Mouse (Mus musculus): ENCODE measurements around the gene Mdm2. TPM values are rescaled to one million over a fixed set of nuclear protein-coding genes. Genes with fewer than 3 reads are reported as not detected.
A peak's percentile ranks its signal among the peaks of the same experiment; 100 is the strongest.
"Not testable (repeated sequence)": the region's sequence is repeated elsewhere in the genome, so short reads cannot be mapped to it uniquely, and the experiment has no call there.

The Mdm2 gene
- total and polyA plus RNA-seq, 3 experiments = 24.5 to 51.8 (median 50.1) TPM

DNA sequence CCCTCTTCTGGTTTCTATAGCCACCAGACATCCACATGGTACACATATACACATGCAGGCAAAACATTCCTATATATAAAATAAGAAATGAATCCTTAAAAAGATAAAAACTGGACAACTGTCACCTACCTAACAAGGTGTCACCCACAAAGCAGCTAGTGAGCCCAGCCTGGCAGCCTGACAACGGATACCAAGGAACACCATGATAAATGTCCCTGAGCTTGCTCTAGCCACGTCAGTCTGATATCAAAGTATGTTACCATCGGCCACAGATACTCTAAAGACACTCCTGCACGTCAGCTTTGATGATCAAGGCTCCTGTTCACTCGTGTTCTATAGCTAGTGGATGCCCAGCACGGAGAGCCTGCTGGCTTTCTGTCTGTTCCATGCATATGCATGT, 4.1 kb downstream of the Mdm2 start:
- DNase-seq = no peak
- Histone ChIP-seq H3K36me3 (ENCODE audit: control insufficient read depth, insufficient read depth, low read length) (peaks cover 30% of the 10 kb centered on the region), H3K4me3 (no peak overlapping the region), H3K79me2 (replicated peaks; ENCODE audit: control insufficient read depth, insufficient read depth, low read length) (peaks cover 6% of the 10 kb centered on the region; the same call in 1 of the 2 replicates), H3K27ac (0 out of 2 replicates have a peak overlapping the region, but pooled peaks have one; percentile 5), H3K4me1 (ENCODE audit: control insufficient read depth, insufficient read depth, low read length) (peaks cover 8% of the 10 kb centered on the region), H3K27me3 (ENCODE audit: control insufficient read depth, insufficient read depth, low read length) (no peaks in the 10 kb centered on the region), H3K9ac (ENCODE audit: low read depth, low read length) (no peak overlapping the region)
- TF ChIP-seq EP300 (IDR thresholded peaks at IDR 0.05; ENCODE audit: insufficient read depth, low read depth, low read length) (no peak), POLR2A (IDR thresholded peaks at IDR 0.05; ENCODE audit: insufficient read depth, low read depth, low read length) (no peak), CTCF (IDR thresholded peaks at IDR 0.05) (no peak)
- intact Hi-C loops (cut with DNase I) = no loop called here
- WGBS = 63% methylated on average over 6 of the region's 6 CpGs

DNA sequence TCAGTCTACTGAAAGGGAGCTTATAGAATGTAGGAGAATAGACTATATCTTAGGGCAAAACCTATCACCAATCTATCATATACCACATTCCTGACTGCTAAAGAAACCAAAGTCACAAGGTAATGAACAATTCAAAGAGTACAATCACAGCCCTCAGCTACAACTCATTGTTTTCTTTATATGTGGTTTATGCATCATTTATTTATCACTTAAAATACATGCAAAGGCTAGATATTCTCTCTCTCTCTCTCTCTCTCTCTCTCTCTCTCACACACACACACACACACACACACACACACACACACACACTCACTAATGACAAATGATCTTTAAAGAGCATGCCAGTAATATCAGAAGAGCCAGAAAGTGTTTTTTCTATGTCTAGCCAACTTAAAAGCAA, 4.8 kb downstream of the Mdm2 start:
- H3K79me2 ChIP-seq (replicated peaks; ENCODE audit: control insufficient read depth, insufficient read depth, low read length) = peaks cover 6% of the 10 kb centered on the region; the same call in 1 of the 2 replicates
- H3K27me3 ChIP-seq (ENCODE audit: control insufficient read depth, insufficient read depth, low read length) = no peaks in the 10 kb centered on the region
- intact Hi-C loops (cut with DNase I) = no loop called here
- DNase-seq = no peak
- no peak overlapping the region for H3K4me3 ChIP-seq
- H3K4me1 ChIP-seq (ENCODE audit: control insufficient read depth, insufficient read depth, low read length) = peaks cover 8% of the 10 kb centered on the region
- TF ChIP-seq POLR2A (IDR thresholded peaks at IDR 0.05; ENCODE audit: insufficient read depth, low read depth, low read length) (no peak), EP300 (IDR thresholded peaks at IDR 0.05; ENCODE audit: insufficient read depth, low read depth, low read length) (no peak), CTCF (IDR thresholded peaks at IDR 0.05) (no peak)
- peaks cover 30% of the 10 kb centered on the region for H3K36me3 ChIP-seq (ENCODE audit: control insufficient read depth, insufficient read depth, low read length)
- no peak overlapping the region for H3K9ac ChIP-seq (ENCODE audit: low read depth, low read length)
- H3K27ac ChIP-seq = no peak overlapping the region

DNA sequence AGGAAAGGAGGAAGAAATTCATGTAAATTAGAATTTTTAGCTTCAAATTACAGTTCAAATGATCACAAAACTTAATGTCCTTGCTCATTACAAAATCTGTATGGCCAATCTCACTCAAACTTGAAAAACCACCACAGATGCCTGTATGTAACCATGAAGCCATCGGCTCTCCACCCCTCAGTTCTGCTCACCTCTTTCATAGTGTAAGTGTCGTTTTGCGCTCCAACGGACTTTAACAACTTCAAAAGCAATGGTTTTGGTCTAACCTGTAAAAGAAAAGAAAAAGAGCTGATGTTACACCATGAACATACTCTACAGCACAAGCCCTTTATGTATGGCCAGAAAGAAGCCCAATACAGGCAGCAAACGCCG, 5.6 kb downstream of the Mdm2 start:
- intact Hi-C loops (cut with DNase I) = no loop called here
- whole genome bisulfite sequencing = 96% methylated on average over 6 of the region's 6 CpGs

DNA sequence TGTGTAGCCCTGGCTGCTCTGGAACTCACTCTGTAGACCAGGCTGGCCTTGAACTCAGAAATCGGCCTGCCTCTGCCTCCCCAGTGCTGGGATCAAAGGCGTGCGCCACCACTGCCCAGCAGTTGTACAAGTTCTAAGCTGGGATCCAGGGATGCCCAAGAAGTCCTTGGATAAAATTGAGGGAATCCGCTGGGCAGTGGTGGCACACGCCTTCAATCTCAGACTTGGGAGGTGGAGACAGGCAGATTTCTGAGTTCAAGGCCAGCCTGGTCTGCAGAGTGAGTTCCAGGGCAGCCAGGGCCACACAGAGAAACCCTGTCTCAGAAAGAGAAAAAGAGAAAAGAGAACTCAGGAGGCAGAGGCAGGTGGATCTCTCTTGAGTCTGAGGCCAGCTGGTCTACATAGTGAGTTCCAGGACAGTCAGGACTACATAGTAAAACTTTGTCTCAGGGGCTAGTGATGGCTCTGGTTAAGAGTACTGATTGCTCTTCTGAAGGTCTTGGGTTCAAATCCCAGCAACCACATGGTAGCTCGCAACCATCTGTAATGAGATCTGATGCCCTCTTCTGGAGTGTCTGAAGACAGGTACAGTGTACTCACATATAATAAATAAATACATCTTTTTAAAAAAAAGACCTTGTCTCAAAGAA, 6.1 kb downstream of the Mdm2 start:
- DNase-seq; H3K9ac ChIP-seq (ENCODE audit: low read depth, low read length); H3K4me3 ChIP-seq; H3K27ac ChIP-seq; H3K4me1 ChIP-seq (ENCODE audit: control insufficient read depth, insufficient read depth, low read length); H3K79me2 ChIP-seq (replicated peaks; ENCODE audit: control insufficient read depth, insufficient read depth, low read length); intact Hi-C loops (cut with DNase I); H3K27me3 ChIP-seq (ENCODE audit: control insufficient read depth, insufficient read depth, low read length): not testable (repeated sequence)
- 97% methylated on average over 6 of the region's 6 CpGs for WGBS
- peaks cover 39% of the 10 kb centered on the region for H3K36me3 ChIP-seq (ENCODE audit: control insufficient read depth, insufficient read depth, low read length)

More for the DNA sequence above, 5.6 kb downstream of the Mdm2 start:
- DNase-seq = no peak
- no peak overlapping the region for H3K4me3 ChIP-seq
- H3K27me3 ChIP-seq (ENCODE audit: control insufficient read depth, insufficient read depth, low read length) = no peaks in the 10 kb centered on the region
- no peak for TF ChIP-seq POLR2A (IDR thresholded peaks at IDR 0.05; ENCODE audit: insufficient read depth, low read depth, low read length)
- no peak for TF ChIP-seq EP300 (IDR thresholded peaks at IDR 0.05; ENCODE audit: insufficient read depth, low read depth, low read length)
- no peak for TF ChIP-seq CTCF (IDR thresholded peaks at IDR 0.05)
- peaks cover 35% of the 10 kb centered on the region for H3K36me3 ChIP-seq (ENCODE audit: control insufficient read depth, insufficient read depth, low read length)
- H3K9ac ChIP-seq (ENCODE audit: low read depth, low read length) = no peak overlapping the region
- H3K79me2 ChIP-seq (replicated peaks; ENCODE audit: control insufficient read depth, insufficient read depth, low read length) = peaks cover 6% of the 10 kb centered on the region; the same call in 1 of the 2 replicates
- no peak overlapping the region for H3K27ac ChIP-seq
- H3K4me1 ChIP-seq (ENCODE audit: control insufficient read depth, insufficient read depth, low read length) = peaks cover 8% of the 10 kb centered on the region

DNA sequence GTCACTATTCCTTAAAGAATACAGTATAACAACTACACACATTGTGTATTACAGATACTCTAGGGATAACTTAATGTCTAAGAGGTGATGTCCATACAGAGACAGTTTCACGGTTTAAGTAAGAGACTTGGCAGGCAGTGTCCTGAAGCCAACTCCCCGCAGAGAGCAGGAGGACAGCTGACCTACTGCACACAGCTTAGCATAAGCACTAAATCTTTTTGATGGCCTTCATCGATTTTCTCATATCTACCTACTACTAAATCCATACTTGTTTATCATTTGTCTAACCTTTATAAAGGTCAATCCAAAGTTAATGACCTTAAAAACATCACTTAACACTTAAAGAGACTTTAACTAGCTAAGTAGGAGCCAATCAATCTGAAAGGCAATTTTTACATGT, 7.1 kb downstream of the Mdm2 start:
- WGBS = 74% methylated on average over 3 of the region's 3 CpGs
- H3K4me3 ChIP-seq = no peak overlapping the region

DNA sequence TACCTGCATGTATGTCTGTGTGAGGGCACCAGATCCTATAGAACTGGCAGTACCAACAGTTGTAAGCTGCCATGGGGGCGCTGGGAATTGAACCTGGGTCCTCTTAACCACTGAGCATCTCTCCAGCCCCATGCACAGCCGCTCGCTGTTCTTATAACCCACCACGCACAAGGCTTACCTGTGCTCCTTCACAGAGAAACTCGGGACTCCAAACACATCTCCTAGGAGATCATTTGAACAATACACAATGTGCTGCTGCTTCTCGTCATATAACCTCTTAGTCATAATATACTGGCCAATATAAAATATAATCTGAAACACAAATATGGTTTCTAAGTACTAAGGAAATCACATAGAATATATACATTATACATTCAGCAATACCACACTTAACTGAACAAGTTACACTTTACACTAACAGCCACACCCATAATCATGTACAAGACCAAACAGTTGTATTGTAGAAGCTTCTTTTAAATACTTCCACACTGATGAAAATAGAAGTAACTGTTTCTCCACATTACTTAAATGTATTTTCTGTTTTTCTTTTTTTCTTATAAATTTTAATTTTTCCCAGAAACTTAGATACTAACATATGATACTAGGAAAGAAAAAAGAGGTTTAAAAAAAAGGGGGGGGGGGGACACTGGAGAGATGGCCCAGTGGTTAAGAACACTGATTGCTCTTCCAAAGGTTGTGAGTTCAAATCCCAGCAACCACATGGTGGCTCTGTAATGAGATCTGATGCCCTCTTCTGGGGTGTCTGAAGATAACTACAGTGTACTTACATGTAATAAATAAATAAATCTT, 8.3 kb downstream of the Mdm2 start:
- no peak overlapping the region for H3K27ac ChIP-seq
- no peak overlapping the region for H3K4me3 ChIP-seq
- WGBS = 95% methylated on average over 6 of the region's 6 CpGs
- intact Hi-C loops (cut with DNase I) = no loop called here
- H3K4me1 ChIP-seq (ENCODE audit: control insufficient read depth, insufficient read depth, low read length) = peaks cover 6% of the 10 kb centered on the region
- no peak for DNase-seq
- no peak overlapping the region for H3K9ac ChIP-seq (ENCODE audit: low read depth, low read length)
- no peaks in the 10 kb centered on the region for H3K27me3 ChIP-seq (ENCODE audit: control insufficient read depth, insufficient read depth, low read length)
- TF ChIP-seq POLR2A (IDR thresholded peaks at IDR 0.05; ENCODE audit: insufficient read depth, low read depth, low read length) = no peak
- TF ChIP-seq EP300 (IDR thresholded peaks at IDR 0.05; ENCODE audit: insufficient read depth, low read depth, low read length) = no peak
- no peak for TF ChIP-seq CTCF (IDR thresholded peaks at IDR 0.05)
- H3K79me2 ChIP-seq (replicated peaks; ENCODE audit: control insufficient read depth, insufficient read depth, low read length) = peaks cover 3% of the 10 kb centered on the region; the same call in 1 of the 2 replicates
- H3K36me3 ChIP-seq (ENCODE audit: control insufficient read depth, insufficient read depth, low read length) = peaks cover 33% of the 10 kb centered on the region

More for the DNA sequence above, 7.1 kb downstream of the Mdm2 start:
- intact Hi-C loops (cut with DNase I) = no loop called here
- no peak overlapping the region for H3K9ac ChIP-seq (ENCODE audit: low read depth, low read length)
- peaks cover 6% of the 10 kb centered on the region for H3K4me1 ChIP-seq (ENCODE audit: control insufficient read depth, insufficient read depth, low read length)
- no peak for TF ChIP-seq CTCF (IDR thresholded peaks at IDR 0.05)
- H3K27me3 ChIP-seq (ENCODE audit: control insufficient read depth, insufficient read depth, low read length) = no peaks in the 10 kb centered on the region
- no peak for DNase-seq
- no peak overlapping the region for H3K27ac ChIP-seq
- peaks cover 37% of the 10 kb centered on the region for H3K36me3 ChIP-seq (ENCODE audit: control insufficient read depth, insufficient read depth, low read length)
- H3K79me2 ChIP-seq (replicated peaks; ENCODE audit: control insufficient read depth, insufficient read depth, low read length) = peaks cover 3% of the 10 kb centered on the region; the same call in 1 of the 2 replicates
